Mouse (Mus musculus) G1E (cell line): ENCODE measurements around the gene Ulk4.

ENCODE experiments used
- CTCF ChIP-seq: IDR thresholded peaks from 2 replicates; pipeline ENCODE4 v1.5.1; 2012; ENCODE audit warnings: low read depth, low read length, inconsistent platforms, mixed read lengths
- GATA1 ChIP-seq: IDR thresholded peaks from 2 replicates; pipeline ENCODE4 v1.6.1; 2012; ENCODE audit warnings: borderline replicate concordance, low read length, inconsistent platforms, mixed read lengths
- POLR2AphosphoS5 ChIP-seq: IDR thresholded peaks from 2 replicates; pipeline ENCODE4 v1.6.1; 2012; ENCODE audit warnings: low read depth, low read length, inconsistent platforms; ENCODE audit not compliant: insufficient replicate concordance

DNA sequence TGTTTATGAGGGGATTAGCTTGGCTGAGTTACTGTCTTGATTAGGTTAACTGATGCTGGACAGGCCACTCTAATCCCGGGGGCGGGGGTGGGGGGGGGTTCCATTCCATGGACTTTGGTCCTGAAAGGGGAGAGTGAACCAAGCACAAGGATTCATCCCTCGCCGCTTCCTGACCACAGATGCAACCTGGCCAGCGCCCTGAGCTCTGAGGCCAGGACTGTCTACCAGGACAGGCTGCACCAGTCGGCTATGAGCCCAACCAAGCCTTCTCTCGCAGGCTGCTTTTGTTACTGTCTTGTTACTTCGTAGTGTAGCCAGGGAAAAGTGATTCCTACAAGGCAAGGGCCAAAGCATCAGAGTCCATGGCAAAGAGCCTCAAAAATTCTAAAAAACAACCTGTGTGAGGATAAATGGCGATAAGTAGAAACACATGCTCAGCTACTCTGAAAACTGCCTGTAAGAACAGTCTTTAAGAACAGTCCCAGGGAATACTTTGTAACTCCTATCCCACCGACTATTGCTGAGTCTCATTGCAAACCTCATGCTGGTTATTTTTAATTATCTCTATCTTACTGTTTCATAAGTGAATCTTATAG, 211.5 kb downstream of the Ulk4 start:
- TF ChIP-seq CTCF (no peak), GATA1 (no peak), POLR2AphosphoS5 (no peak)
